Mouse (Mus musculus): ENCODE data around the gene Steap1. TPM values are rescaled to one million over a fixed set of nuclear protein-coding genes. Genes with fewer than 3 reads are reported as not detected.
A peak's percentile ranks its signal among the peaks of the same experiment; 100 is the strongest.

Gene Steap1
- total RNA-seq, 2 experiments from 2014 or later, result 0.51 TPM; not detected in 1

DNA sequence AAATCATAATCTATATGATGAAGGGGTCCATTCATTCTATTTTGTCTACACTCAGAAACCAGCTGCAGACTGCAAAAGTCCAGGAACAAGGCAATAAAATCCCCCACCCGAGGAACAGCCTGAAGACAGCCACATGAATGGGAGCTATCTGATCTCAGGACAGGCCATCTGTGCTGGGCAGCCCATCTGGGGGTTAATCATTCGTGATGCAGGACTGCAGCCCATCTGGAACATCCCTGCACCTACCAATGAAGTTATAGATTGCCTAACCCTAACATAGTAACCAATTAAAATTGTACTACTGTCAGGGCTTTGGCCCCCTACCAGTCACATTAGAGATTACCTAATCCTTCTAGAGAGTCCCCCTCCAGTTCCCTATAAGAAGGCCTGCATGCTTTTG is 44.1 kb downstream of the Steap1 start:
- DNase-seq (ENCODE audit: low spot score in 2 of 2), result no peak
- no peak overlapping the region for H3K4me3 ChIP-seq
- no peak overlapping the region for H3K27ac ChIP-seq
- no peak for TF ChIP-seq CTCF (conservative IDR thresholded peaks at IDR 0.05)

DNA sequence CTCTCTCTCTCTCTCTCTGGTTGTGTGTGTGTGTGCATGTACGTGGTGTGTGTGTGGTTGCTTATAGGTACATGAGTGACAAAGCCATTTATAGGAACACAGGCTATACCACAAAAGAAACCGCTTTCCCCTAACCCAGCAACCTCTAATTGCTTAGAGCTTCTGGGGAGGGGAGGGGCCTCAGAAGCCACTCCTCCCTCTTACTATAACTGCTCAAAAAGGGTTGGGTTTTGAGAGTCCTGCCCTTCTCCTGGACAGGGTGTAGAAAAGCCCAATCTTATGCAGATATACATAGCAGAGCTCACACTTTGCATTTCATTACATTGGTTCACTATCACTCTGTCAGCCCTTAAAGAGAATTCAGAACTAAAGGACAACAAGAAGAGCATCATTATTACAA is 48.7 kb downstream of the Steap1 start:
- H3K4me3 ChIP-seq, result no peak overlapping the region
- TF ChIP-seq CTCF (conservative IDR thresholded peaks at IDR 0.05), result no peak
- H3K27ac ChIP-seq, result no peak overlapping the region
- no peak for DNase-seq (ENCODE audit: low spot score in 2 of 2)

GRCm38 (mm10) chr5:5698830-5699229 is 50.3 kb downstream of the Steap1 start:
- H3K4me3 ChIP-seq, result no peak overlapping the region
- no peak overlapping the region for H3K27ac ChIP-seq
- DNase-seq (ENCODE audit: low spot score in 2 of 2), result no peak
- TF ChIP-seq CTCF (conservative IDR thresholded peaks at IDR 0.05), result no peak

- Histone ChIP-seq H3K4me3 (no peak overlapping the region), H3K27ac (no peak overlapping the region)
- no peak for TF ChIP-seq CTCF (conservative IDR thresholded peaks at IDR 0.05)
- no peak for DNase-seq (ENCODE audit: low spot score in 2 of 2)
Observed at GRCm38 (mm10) chr5:5695401-5695942, 53.7 kb downstream of the Steap1 start.

GRCm38 (mm10) chr5:5693956-5694653 is 55.0 kb downstream of the Steap1 start, which contains the start of gene Steap2:
Steap2 (minus strand) TSS chr5:5694578.
- peak; percentile 8 to 11 for DNase-seq (ENCODE audit: low spot score in 2 of 2)
- Histone ChIP-seq H3K4me3 (peak within 1 kb of the TSS; percentile 63), H3K27ac (peak within 1 kb of the TSS; percentile 43; the same call in 1 of the 2 replicates)
- TF ChIP-seq CTCF (conservative IDR thresholded peaks at IDR 0.05), result no peak

- no peak for TF ChIP-seq CTCF (conservative IDR thresholded peaks at IDR 0.05)
- H3K4me3 ChIP-seq, result peak overlapping the region; percentile 63
- no peak for DNase-seq (ENCODE audit: low spot score in 2 of 2)
- H3K27ac ChIP-seq, result peak overlapping the region; percentile 43; the same call in 1 of the 2 replicates
Observed at GRCm38 (mm10) chr5:5693541-5693955, 55.6 kb downstream of the Steap1 start.

GRCm38 (mm10) chr5:5692167-5692738 is 56.9 kb downstream of the Steap1 start:
- DNase-seq (ENCODE audit: low spot score in 2 of 2), result no peak
- H3K27ac ChIP-seq, result no peak overlapping the region
- H3K4me3 ChIP-seq, result no peak overlapping the region
- TF ChIP-seq CTCF (conservative IDR thresholded peaks at IDR 0.05), result no peak

- no peak for DNase-seq (ENCODE audit: low spot score in 2 of 2)
- Histone ChIP-seq H3K4me3 (no peak overlapping the region), H3K27ac (no peak overlapping the region)
- no peak for TF ChIP-seq CTCF (conservative IDR thresholded peaks at IDR 0.05)
Observed at GRCm38 (mm10) chr5:5688945-5689540, 60.1 kb downstream of the Steap1 start.

- TF ChIP-seq CTCF (conservative IDR thresholded peaks at IDR 0.05), result no peak
- DNase-seq (ENCODE audit: low spot score in 2 of 2), result no peak
- Histone ChIP-seq H3K4me3 (no peak overlapping the region), H3K27ac (no peak overlapping the region)
Observed at GRCm38 (mm10) chr5:5688228-5688627, 60.9 kb downstream of the Steap1 start.

- Histone ChIP-seq H3K4me3 (no peak overlapping the region), H3K27ac (no peak overlapping the region)
- TF ChIP-seq CTCF (conservative IDR thresholded peaks at IDR 0.05), result no peak
- DNase-seq (ENCODE audit: low spot score in 2 of 2), result no peak
Observed at GRCm38 (mm10) chr5:5686973-5687372, 62.2 kb downstream of the Steap1 start.

Other genes with a start within 250 kb of the Steap1 start
- gene Cldn12, start 234.4 kb downstream of the Steap1 start, total RNA-seq (2021), result 10 to 100 TPM; 32.0 to 33.5 TPM
- gene Gtpbp10, start 189.8 kb downstream of the Steap1 start, total RNA-seq (2021), result 10 to 100 TPM; 10.1 TPM
- gene Gm8773, start 175.5 kb downstream of the Steap1 start, total RNA-seq (2021), result not detected
- 10 to 100 TPM; 14.7 to 14.8 TPM for gene Cfap69, start 85.1 kb downstream of the Steap1 start, total RNA-seq (2021)
- gene Steap2, start 54.7 kb downstream of the Steap1 start, total RNA-seq (2021), result 1 to 10 TPM; 5.3 to 7.1 TPM